Mouse (Mus musculus): ENCODE data around the gene Tesk2. TPM values are rescaled to one million over a fixed set of nuclear protein-coding genes. Genes with fewer than 3 reads are reported as not detected.

Gene Tesk2
- total RNA-seq, 4 experiments from 2014 or later, result 5.1 to 5.8 (median 5.5) TPM

DNA sequence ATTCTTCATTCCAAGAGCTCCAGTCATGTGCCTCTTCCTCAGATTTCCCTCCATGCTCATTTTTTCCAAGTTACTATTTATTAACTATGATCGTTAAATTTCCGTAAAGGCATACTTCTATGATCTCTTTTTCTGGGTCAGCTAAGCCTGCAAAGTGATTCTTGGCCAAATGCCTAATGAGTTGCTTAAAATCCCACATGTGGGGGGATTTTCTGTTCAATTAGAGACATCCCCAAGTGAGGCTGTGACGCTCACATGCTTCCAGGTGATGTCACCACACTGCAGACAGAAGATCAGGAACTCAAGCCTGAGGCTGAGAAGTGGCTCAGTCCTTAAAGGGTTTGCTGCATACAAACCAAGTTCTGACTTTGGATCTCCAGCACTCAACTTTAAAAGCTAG lies 129.2 kb downstream of the Tesk2 start:
- DNase-seq (ENCODE audit: low spot score in 2 of 2), result no peak

DNA sequence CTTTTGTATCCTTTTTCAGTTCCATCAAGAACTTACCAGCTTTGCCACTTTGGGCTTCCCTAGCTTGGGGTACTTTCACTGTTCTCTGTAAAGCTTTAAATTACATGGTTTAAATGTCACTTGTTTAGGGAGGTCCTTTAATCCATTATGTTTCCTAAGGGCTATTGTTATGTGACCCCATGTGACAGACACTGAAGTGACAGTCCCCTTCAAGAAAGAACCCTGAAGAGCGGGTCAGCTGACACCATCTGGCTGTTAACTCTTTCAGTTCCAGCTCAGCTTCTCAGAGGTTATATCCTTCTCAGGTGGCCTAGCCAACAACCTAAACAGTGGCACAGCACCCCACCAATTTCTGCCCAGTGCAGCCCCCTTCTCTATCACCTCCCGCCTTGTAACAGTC lies 133.5 kb downstream of the Tesk2 start:
- DNase-seq (ENCODE audit: low spot score in 2 of 2), result no peak

Other genes starting within 250 kb of the Tesk2 start
- 10 to 100 TPM; 19.2 to 21.3 (median 20.1) TPM for gene Ipp, start 213.4 kb upstream of the Tesk2 start, total RNA-seq (2022)
- 10 to 100 TPM; 10.1 to 12.8 (median 12.0) TPM for gene Tmem69, start 165.0 kb upstream of the Tesk2 start, total RNA-seq (2022)
- gene Gpbp1l1, start 163.3 kb upstream of the Tesk2 start, total RNA-seq (2022), result 10 to 100 TPM; 40.2 to 57.7 (median 48.3) TPM
- 1 to 10 TPM; 5.5 to 8.0 (median 7.1) TPM for gene Ccdc17, start 124.3 kb upstream of the Tesk2 start, total RNA-seq (2022)
- gene Nasp, start 93.0 kb upstream of the Tesk2 start, total RNA-seq (2022), result 10 to 100 TPM; 26.8 to 28.5 (median 27.2) TPM
- 100 to 1,000 TPM; 426 to 437 (median 430) TPM for gene Akr1a1, start 69.3 kb upstream of the Tesk2 start, total RNA-seq (2022)
- gene Prdx1, start 35.4 kb upstream of the Tesk2 start, total RNA-seq (2022), result 100 to 1,000 TPM; 171 to 219 (median 193) TPM
- gene Mmachc, start 12.5 kb upstream of the Tesk2 start, total RNA-seq (2022), result 10 to 100 TPM; 14.0 to 18.4 (median 14.8) TPM
- 1 to 10 TPM; 4.3 to 8.4 (median 6.3) TPM for gene Ccdc163, start 12.4 kb upstream of the Tesk2 start, total RNA-seq (2022)
- 10 to 100 TPM; 13.1 to 15.3 (median 14.9) TPM for gene Toe1, start 86.7 kb downstream of the Tesk2 start, total RNA-seq (2022)
- gene Mutyh, start 86.8 kb downstream of the Tesk2 start, total RNA-seq (2022), result 1 to 10 TPM; 2.1 to 4.8 (median 2.9) TPM
- gene Hpdl, start 100.8 kb downstream of the Tesk2 start, total RNA-seq (2022), result 1 to 10 TPM; 1.3 to 1.9 (median 1.7) TPM
- gene Zswim5, start 156.4 kb downstream of the Tesk2 start, total RNA-seq (2022), result 10 to 100 TPM; 11.4 to 13.9 (median 12.4) TPM

Measured in left cerebral cortex, adult 8-10 months (tissue).